Mouse (Mus musculus): ENCODE measurements around the gene Tfpi2. TPM values are rescaled to one million over a fixed set of nuclear protein-coding genes. Genes with fewer than 3 reads are reported as not detected.

Tfpi2 gene
- polyA plus RNA-seq, 1 experiment from 2014 or later: 1.2 TPM

DNA sequence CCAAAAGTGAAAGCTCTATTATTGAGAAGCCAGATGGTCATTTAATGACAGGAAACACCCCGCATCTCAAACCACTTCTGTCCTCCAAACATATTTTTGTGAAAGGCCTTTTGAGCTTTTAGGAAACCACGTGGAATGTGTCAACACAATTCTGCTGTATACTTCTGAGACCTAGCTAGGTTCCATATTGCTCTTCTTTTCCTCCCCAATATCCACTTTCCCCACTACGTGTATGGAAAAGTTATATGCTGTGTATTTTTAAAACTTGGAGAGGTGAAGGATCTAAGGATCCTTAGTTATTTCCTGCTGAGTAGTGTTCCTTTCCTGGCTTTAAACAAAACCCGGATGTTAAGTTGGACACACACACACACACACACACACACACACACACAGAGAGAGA lies 14.7 kb upstream of the Tfpi2 start:
- no peak for DNase-seq (ENCODE audit: low spot score)
- H3K27ac ChIP-seq (replicated peaks; ENCODE audit: low read depth, low read length): no peak overlapping the region; the same call in 1 of the 2 replicates
- H3K27me3 ChIP-seq (ENCODE audit: control insufficient read depth, insufficient read depth, low read length): no peaks in the 10 kb centered on the region
- H3K36me3 ChIP-seq (replicated peaks; ENCODE audit: control insufficient read depth, insufficient read depth, low read depth, low read length): no peaks in the 10 kb centered on the region
- no peaks in the 10 kb centered on the region for H3K4me1 ChIP-seq (ENCODE audit: control insufficient read depth, insufficient read depth, low read length)
- 32% methylated on average over 4 of the region's 4 CpGs for WGBS
- H3K9ac ChIP-seq (replicated peaks; ENCODE audit: low read length): no peak overlapping the region
- no peak for ATAC-seq (replicated peaks; ENCODE audit: insufficient number of reproducible peaks, low FRiP score, low TSS enrichment, low read depth)
- H3K9me3 ChIP-seq (replicated peaks; ENCODE audit: control insufficient read depth, low read length): no peaks in the 10 kb centered on the region
- H3K4me3 ChIP-seq (ENCODE audit: low read depth, low read length): no peak overlapping the region
- H3K4me2 ChIP-seq (ENCODE audit: low read depth, low read length): peak overlapping the region; percentile 67; the same call in 1 of the 2 replicates

DNA sequence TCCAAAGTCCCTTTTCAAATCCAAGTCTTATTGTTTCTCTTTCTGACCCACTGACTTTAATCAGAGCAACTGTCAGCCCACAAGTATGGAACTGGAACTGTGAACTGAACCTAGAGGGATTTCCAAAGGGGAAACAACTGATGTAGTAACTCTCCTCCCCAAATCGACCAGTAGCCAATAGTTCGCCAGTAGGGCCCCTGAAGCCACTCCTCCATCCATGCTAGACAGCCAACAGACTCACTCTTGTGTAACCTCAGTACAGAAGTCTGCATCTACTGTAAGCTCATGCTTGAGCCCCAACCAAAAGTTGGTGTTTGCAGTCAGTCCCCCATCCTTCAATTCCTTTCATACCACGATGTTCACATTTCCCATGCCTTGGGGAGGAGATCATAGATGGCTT lies 12.0 kb upstream of the Tfpi2 start:
- Histone ChIP-seq H3K4me1 (ENCODE audit: control insufficient read depth, insufficient read depth, low read length) (no peaks in the 10 kb centered on the region), H3K27me3 (ENCODE audit: control insufficient read depth, insufficient read depth, low read length) (no peaks in the 10 kb centered on the region), H3K4me2 (ENCODE audit: low read depth, low read length) (no peak overlapping the region), H3K9me3 (replicated peaks; ENCODE audit: control insufficient read depth, low read length) (no peaks in the 10 kb centered on the region), H3K36me3 (replicated peaks; ENCODE audit: control insufficient read depth, insufficient read depth, low read depth, low read length) (no peaks in the 10 kb centered on the region), H3K27ac (replicated peaks; ENCODE audit: low read depth, low read length) (no peak overlapping the region), H3K9ac (replicated peaks; ENCODE audit: low read length) (no peak overlapping the region), H3K4me3 (ENCODE audit: low read depth, low read length) (no peak overlapping the region)
- 69% methylated on average over 3 of the region's 3 CpGs for WGBS
- ATAC-seq (replicated peaks; ENCODE audit: insufficient number of reproducible peaks, low FRiP score, low TSS enrichment, low read depth): no peak
- no peak for DNase-seq (ENCODE audit: low spot score)

DNA sequence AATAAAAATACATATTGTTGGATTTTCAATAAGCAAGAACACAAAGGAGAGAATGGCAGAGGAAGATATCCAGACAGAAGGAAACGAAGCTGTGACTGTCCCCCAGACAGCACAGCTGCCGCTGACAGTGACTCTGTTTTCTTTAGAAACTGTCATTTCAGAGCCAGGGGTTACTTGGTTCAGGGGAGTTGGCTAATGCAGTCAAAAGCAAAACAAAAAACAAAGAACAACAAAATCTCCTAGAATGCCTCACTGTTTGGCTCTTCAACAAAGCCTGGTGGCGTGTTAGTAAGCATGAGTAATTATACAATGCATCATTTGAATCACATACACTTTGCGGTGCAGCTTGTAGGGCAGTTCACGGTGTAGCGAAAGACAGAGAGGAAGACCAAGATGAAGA lies 10.6 kb upstream of the Tfpi2 start:
- no peak overlapping the region for H3K27ac ChIP-seq (replicated peaks; ENCODE audit: low read depth, low read length)
- H3K4me1 ChIP-seq (ENCODE audit: control insufficient read depth, insufficient read depth, low read length): no peaks in the 10 kb centered on the region
- H3K4me3 ChIP-seq (ENCODE audit: low read depth, low read length): no peak overlapping the region
- H3K9ac ChIP-seq (replicated peaks; ENCODE audit: low read length): no peak overlapping the region
- WGBS: 67% methylated on average over 6 of the region's 6 CpGs
- H3K4me2 ChIP-seq (ENCODE audit: low read depth, low read length): no peak overlapping the region
- H3K36me3 ChIP-seq (replicated peaks; ENCODE audit: control insufficient read depth, insufficient read depth, low read depth, low read length): no peaks in the 10 kb centered on the region
- H3K27me3 ChIP-seq (ENCODE audit: control insufficient read depth, insufficient read depth, low read length): no peaks in the 10 kb centered on the region
- DNase-seq (ENCODE audit: low spot score) (no peak), ATAC-seq (replicated peaks; ENCODE audit: insufficient number of reproducible peaks, low FRiP score, low TSS enrichment, low read depth) (no peak)
- H3K9me3 ChIP-seq (replicated peaks; ENCODE audit: control insufficient read depth, low read length): no peaks in the 10 kb centered on the region

DNA sequence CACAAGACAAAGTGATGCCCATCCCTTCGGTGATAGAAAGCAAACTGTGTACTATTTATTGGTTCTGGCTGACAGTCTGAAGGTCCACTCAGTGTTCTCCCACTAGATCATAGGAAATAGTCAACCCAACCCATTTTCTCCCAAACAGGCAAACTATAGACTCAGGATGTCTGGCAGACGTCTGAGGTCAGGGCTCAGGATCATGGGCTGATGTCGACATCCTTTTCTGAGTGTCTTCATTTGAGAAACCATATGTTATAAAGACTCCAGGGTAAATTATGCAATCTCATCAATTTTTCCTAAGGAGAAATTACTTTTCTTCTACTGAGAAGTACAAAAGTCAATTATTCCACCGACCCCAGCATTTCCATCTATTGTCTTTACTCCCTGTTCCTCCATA lies 9.4 kb upstream of the Tfpi2 start:
- no peaks in the 10 kb centered on the region for H3K36me3 ChIP-seq (replicated peaks; ENCODE audit: control insufficient read depth, insufficient read depth, low read depth, low read length)
- H3K9ac ChIP-seq (replicated peaks; ENCODE audit: low read length): no peak overlapping the region
- H3K27me3 ChIP-seq (ENCODE audit: control insufficient read depth, insufficient read depth, low read length): no peaks in the 10 kb centered on the region
- DNase-seq (ENCODE audit: low spot score): no peak
- 66% methylated on average over 4 of the region's 4 CpGs for WGBS
- ATAC-seq (replicated peaks; ENCODE audit: insufficient number of reproducible peaks, low FRiP score, low TSS enrichment, low read depth): no peak
- no peaks in the 10 kb centered on the region for H3K4me1 ChIP-seq (ENCODE audit: control insufficient read depth, insufficient read depth, low read length)
- H3K9me3 ChIP-seq (replicated peaks; ENCODE audit: control insufficient read depth, low read length): no peaks in the 10 kb centered on the region
- H3K27ac ChIP-seq (replicated peaks; ENCODE audit: low read depth, low read length): no peak overlapping the region
- no peak overlapping the region for H3K4me3 ChIP-seq (ENCODE audit: low read depth, low read length)
- H3K4me2 ChIP-seq (ENCODE audit: low read depth, low read length): no peak overlapping the region

DNA sequence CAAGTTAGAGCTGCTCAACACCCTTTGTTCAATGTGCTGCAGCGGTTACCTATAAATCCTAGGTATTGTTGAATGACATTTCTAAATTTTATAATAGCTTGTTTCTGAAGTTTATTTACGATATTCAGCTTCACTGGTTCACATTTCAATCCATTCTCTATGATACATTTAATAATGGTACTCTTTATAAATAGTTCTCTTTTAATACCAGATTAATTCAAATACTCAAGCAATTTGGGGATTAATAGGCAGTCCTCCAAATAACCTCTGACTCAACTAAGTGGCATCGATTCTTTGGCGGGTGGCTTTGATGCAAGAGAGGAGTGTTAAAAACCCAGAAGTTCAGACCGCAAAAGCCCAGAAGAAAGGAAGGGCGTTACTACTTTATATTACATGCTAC lies 4.8 kb upstream of the Tfpi2 start, which contains the start of gene Gngt1:
TSS of gene Gngt1 (plus strand) at position 301 of the 400 bp plus-strand sequence.
- DNase-seq (ENCODE audit: low spot score) (no peak), ATAC-seq (replicated peaks; ENCODE audit: insufficient number of reproducible peaks, low FRiP score, low TSS enrichment, low read depth) (no peak)
- WGBS: 93% methylated on average over 6 of the region's 6 CpGs
- no peak within 1 kb of the TSS for H3K4me3 ChIP-seq (ENCODE audit: low read depth, low read length)
- H3K36me3 ChIP-seq (replicated peaks; ENCODE audit: control insufficient read depth, insufficient read depth, low read depth, low read length): no peaks in the 10 kb centered on the region
- no peaks in the 10 kb centered on the region for H3K9me3 ChIP-seq (replicated peaks; ENCODE audit: control insufficient read depth, low read length)
- no peak within 1 kb of the TSS for H3K27ac ChIP-seq (replicated peaks; ENCODE audit: low read depth, low read length)
- no peak within 1 kb of the TSS for H3K9ac ChIP-seq (replicated peaks; ENCODE audit: low read length)
- no peak within 1 kb of the TSS for H3K4me2 ChIP-seq (ENCODE audit: low read depth, low read length)
- H3K27me3 ChIP-seq (ENCODE audit: control insufficient read depth, insufficient read depth, low read length): no peaks in the 10 kb centered on the region
- no peaks in the 10 kb centered on the region for H3K4me1 ChIP-seq (ENCODE audit: control insufficient read depth, insufficient read depth, low read length)

DNA sequence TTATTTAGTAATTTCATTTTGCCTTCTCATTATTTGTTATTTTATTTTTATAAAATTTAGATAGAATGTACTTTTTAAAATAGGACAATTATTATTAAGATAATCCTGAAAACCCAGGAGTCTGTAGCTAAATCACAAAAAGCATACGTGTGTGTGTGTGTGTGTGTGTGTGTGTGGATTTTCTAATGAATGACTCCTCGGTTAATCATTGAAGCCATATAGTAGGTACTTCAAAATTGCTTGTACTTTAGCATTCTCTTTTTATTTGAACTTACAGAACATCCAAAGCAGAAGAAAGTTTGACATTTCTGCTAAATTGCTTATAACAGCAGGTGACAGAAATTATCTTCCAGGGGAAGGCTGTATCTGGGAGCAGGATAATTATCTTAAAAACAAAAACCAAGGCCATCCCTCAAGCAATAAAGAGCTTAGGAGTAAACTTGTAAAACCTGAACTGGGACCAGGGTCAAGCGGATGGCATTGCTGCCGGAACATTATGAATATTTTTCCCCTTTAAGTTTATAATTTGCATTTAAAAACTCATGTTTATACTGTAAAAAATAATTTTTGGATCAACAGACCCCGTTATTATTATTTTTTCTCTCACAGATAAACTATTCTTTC lies 5.9 kb downstream of the Tfpi2 start:
- WGBS: 83% methylated on average over 5 of the region's 5 CpGs
- H3K9ac ChIP-seq (replicated peaks; ENCODE audit: low read length): no peak overlapping the region
- H3K4me2 ChIP-seq (ENCODE audit: low read depth, low read length): no peak overlapping the region
- no peak overlapping the region for H3K4me3 ChIP-seq (ENCODE audit: low read depth, low read length)
- no peaks in the 10 kb centered on the region for H3K4me1 ChIP-seq (ENCODE audit: control insufficient read depth, insufficient read depth, low read length)
- no peaks in the 10 kb centered on the region for H3K27me3 ChIP-seq (ENCODE audit: control insufficient read depth, insufficient read depth, low read length)
- no peak for DNase-seq (ENCODE audit: low spot score)
- no peaks in the 10 kb centered on the region for H3K9me3 ChIP-seq (replicated peaks; ENCODE audit: control insufficient read depth, low read length)
- ATAC-seq (replicated peaks; ENCODE audit: insufficient number of reproducible peaks, low FRiP score, low TSS enrichment, low read depth): no peak
- H3K36me3 ChIP-seq (replicated peaks; ENCODE audit: control insufficient read depth, insufficient read depth, low read depth, low read length): no peaks in the 10 kb centered on the region
- H3K27ac ChIP-seq (replicated peaks; ENCODE audit: low read depth, low read length): no peak overlapping the region

DNA sequence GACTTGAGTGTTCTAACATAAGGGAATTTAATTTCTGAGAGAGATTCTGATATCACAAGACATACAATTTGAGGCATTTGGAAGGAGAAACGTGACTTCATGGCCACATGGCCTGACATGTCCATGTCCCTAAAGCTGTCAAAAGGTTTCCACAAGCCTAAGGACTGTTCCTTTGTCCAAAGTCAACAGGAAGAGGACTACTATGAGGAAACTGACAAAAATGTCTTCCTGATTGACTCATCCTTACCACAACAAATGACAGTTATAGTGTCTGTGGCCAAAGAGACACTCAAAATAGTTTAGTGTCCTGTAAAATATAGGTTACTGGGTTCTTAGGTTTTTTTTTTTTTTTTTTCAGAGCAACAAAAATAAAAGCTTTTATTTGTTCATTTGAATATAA lies 15.0 kb downstream of the Tfpi2 start:
- no peak overlapping the region for H3K9ac ChIP-seq (replicated peaks; ENCODE audit: low read length)
- H3K9me3 ChIP-seq (replicated peaks; ENCODE audit: control insufficient read depth, low read length): no peaks in the 10 kb centered on the region
- no peak overlapping the region for H3K27ac ChIP-seq (replicated peaks; ENCODE audit: low read depth, low read length)
- H3K4me3 ChIP-seq (ENCODE audit: low read depth, low read length): no peak overlapping the region
- no peak for ATAC-seq (replicated peaks; ENCODE audit: insufficient number of reproducible peaks, low FRiP score, low TSS enrichment, low read depth)
- no peaks in the 10 kb centered on the region for H3K4me1 ChIP-seq (ENCODE audit: control insufficient read depth, insufficient read depth, low read length)
- WGBS: 73% methylated on average over 1 of the region's 1 CpGs
- no peak overlapping the region for H3K4me2 ChIP-seq (ENCODE audit: low read depth, low read length)
- no peak for DNase-seq (ENCODE audit: low spot score)
- no peaks in the 10 kb centered on the region for H3K36me3 ChIP-seq (replicated peaks; ENCODE audit: control insufficient read depth, insufficient read depth, low read depth, low read length)
- no peaks in the 10 kb centered on the region for H3K27me3 ChIP-seq (ENCODE audit: control insufficient read depth, insufficient read depth, low read length)

DNA sequence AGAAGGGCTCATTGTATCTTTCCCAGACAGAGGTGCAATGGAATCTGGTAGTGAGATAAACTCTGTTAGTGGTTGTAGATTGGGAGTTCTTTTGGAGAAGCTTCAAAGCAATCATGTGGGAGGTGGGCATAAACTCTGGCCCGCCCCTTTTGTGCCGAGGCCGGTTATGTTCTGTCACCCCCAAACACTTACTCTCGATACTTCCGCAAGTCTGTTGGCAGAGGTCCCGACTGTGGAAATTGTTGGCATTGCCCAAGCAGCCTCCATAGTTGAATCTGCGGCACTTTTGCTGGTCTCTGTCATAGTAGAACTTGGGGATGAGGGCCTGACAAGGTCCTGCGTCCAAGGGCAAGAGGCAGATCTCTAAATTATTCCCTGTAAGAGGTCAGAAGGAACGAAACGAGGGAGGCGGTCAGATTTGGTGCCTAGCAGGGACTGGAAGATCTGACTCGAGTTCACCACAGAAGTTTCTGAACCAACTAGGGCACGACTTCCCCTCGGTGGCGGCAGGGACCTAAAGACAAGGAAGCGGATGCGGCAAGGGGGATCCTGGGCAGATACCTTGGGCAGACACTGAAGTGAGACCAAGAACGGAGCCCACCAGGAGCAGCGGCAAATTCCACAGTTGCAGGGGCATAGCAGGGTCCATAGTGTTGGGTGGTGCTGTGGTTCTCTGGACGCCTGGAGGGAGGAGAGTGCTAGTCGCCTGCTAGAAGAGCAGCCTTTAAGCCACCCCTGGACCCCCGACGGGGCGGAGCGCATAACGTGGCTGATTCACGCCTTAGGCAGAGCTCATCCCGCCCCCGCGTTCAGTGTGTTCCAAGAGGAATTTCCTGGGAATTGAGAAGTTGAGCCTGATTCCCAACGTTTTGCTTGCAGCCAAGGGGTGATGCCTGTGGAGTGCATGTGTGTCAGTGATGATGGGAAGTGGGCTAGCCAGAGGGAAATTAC lies 20.8 kb downstream of the Tfpi2 start:
- H3K27ac ChIP-seq (replicated peaks; ENCODE audit: low read depth, low read length): no peak overlapping the region
- ATAC-seq (replicated peaks; ENCODE audit: insufficient number of reproducible peaks, low FRiP score, low TSS enrichment, low read depth) (no peak), DNase-seq (ENCODE audit: low spot score) (peak; percentile 4)
- H3K4me2 ChIP-seq (ENCODE audit: low read depth, low read length): peak overlapping the region; percentile 16; the same call in 1 of the 2 replicates
- H3K4me3 ChIP-seq (ENCODE audit: low read depth, low read length): no peak overlapping the region
- H3K4me1 ChIP-seq (ENCODE audit: control insufficient read depth, insufficient read depth, low read length): no peaks in the 10 kb centered on the region
- 28% methylated on average over 31 of the region's 31 CpGs for WGBS
- H3K27me3 ChIP-seq (ENCODE audit: control insufficient read depth, insufficient read depth, low read length): no peaks in the 10 kb centered on the region; the same call in 1 of the 2 replicates
- peak overlapping the region; percentile 22; the same call in 1 of the 2 replicates for H3K9ac ChIP-seq (replicated peaks; ENCODE audit: low read length)
- no peaks in the 10 kb centered on the region for H3K36me3 ChIP-seq (replicated peaks; ENCODE audit: control insufficient read depth, insufficient read depth, low read depth, low read length)
- no peaks in the 10 kb centered on the region for H3K9me3 ChIP-seq (replicated peaks; ENCODE audit: control insufficient read depth, low read length)
